Mouse (Mus musculus) stomach, postnatal 0 days (tissue): ENCODE measurements around the gene Prox2.

Source experiments
- CTCF ChIP-seq: IDR thresholded peaks from 2 replicates; pipeline ENCODE4 v1.5.1; 2016; ENCODE audit warnings: antibody characterized with exemption, low read depth, mild to moderate bottlenecking, moderate library complexity
- EP300 ChIP-seq: optimal IDR thresholded peaks from 2 replicates; pipeline ENCODE3; 2016; ENCODE audit warnings: antibody characterized with exemption

GRCm38 (mm10) chr12:85104789-85105188 lies 5.8 kb downstream of the Prox2 start:
- TF ChIP-seq EP300: no peak
- no peak for TF ChIP-seq CTCF
